Mouse (Mus musculus): Measurements from ENCODE around the gene Shisa8. TPM values are rescaled to one million over a fixed set of nuclear protein-coding genes. Genes with fewer than 3 reads are reported as not detected.

Shisa8 gene
- total and polyA plus RNA-seq, 2 experiments from 2014 or later, result 0.07 to 7.5 TPM

DNA sequence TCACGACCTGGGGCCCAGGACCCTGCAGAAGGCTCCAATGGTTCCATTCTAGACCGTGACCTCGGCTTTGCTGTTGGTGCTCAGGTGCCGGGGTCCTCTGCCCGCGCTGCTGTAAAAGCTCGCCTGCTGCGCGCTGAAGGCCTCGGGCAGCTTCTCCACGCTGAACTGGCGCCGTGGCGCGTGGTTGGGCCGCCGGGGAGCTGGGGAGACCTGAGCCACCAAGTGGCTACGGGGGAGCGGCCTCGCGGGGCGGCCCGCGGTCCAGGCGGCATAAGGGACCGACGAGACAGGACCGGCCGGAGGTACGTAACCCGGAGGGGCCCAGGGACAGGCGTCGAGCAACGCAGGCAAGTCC lies 5.5 kb downstream of the Shisa8 start:
- H3K27ac ChIP-seq (ENCODE audit: low read depth), result no peak overlapping the region
- no peak for TF ChIP-seq EP300 (IDR thresholded peaks at IDR 0.05; ENCODE audit: low read depth)
- TF ChIP-seq CTCF (IDR thresholded peaks at IDR 0.05; ENCODE audit: low read depth), result no peak
- H3K4me3 ChIP-seq (ENCODE audit: low read depth, low read length), result no peak overlapping the region
- H3K9me3 ChIP-seq (replicated peaks; ENCODE audit: control insufficient read depth, low read length), result no peaks in the 10 kb centered on the region
- H3K4me1 ChIP-seq (ENCODE audit: control insufficient read depth, insufficient read depth), result peaks cover 19% of the 10 kb centered on the region; the same call in 1 of the 2 replicates
- H3K4me2 ChIP-seq (ENCODE audit: low read depth, low read length), result peak overlapping the region; percentile 1; the same call in 1 of the 2 replicates
- no peak overlapping the region for H3K9ac ChIP-seq (replicated peaks; ENCODE audit: low read depth, low read length)
- DNase-seq (ENCODE audit: low spot score) (no peak), ATAC-seq (ENCODE audit: insufficient read depth, low read depth) (no peak)
- WGBS, result 17% methylated on average over 34 of the region's 34 CpGs
- peaks cover 31% of the 10 kb centered on the region for H3K36me3 ChIP-seq (replicated peaks; ENCODE audit: control insufficient read depth, insufficient read depth, low read length)
- H3K27me3 ChIP-seq (ENCODE audit: control insufficient read depth, insufficient read depth, low read length), result peaks cover 50% of the 10 kb centered on the region

- peaks cover 44% of the 10 kb centered on the region for H3K27me3 ChIP-seq (ENCODE audit: control insufficient read depth, insufficient read depth, low read length)
- H3K4me3 ChIP-seq (ENCODE audit: low read depth, low read length), result no peak overlapping the region
- H3K9me3 ChIP-seq (replicated peaks; ENCODE audit: control insufficient read depth, low read length), result no peaks in the 10 kb centered on the region
- ATAC-seq (ENCODE audit: insufficient read depth, low read depth) (peak; percentile 90), DNase-seq (ENCODE audit: low spot score) (peak; percentile 85)
- H3K36me3 ChIP-seq (replicated peaks; ENCODE audit: control insufficient read depth, insufficient read depth, low read length), result peaks cover 36% of the 10 kb centered on the region
- 35% methylated on average over 9 of the region's 9 CpGs for WGBS
- H3K4me2 ChIP-seq (ENCODE audit: low read depth, low read length), result no peak overlapping the region
- no peak overlapping the region for H3K9ac ChIP-seq (replicated peaks; ENCODE audit: low read depth, low read length)
- H3K27ac ChIP-seq (ENCODE audit: low read depth), result no peak overlapping the region
- H3K4me1 ChIP-seq (ENCODE audit: control insufficient read depth, insufficient read depth), result peaks cover 15% of the 10 kb centered on the region; the same call in 1 of the 2 replicates
- TF ChIP-seq CTCF (IDR thresholded peaks at IDR 0.05; ENCODE audit: low read depth), result no peak
- TF ChIP-seq EP300 (IDR thresholded peaks at IDR 0.05; ENCODE audit: low read depth), result peak; percentile 28; the same call in 1 of the 2 replicates
Measured at GRCm38 (mm10) chr15:82206365-82207104, 6.1 kb downstream of the Shisa8 start.

- H3K36me3 ChIP-seq (replicated peaks; ENCODE audit: control insufficient read depth, insufficient read depth, low read length), result peaks cover 51% of the 10 kb centered on the region
- 77% methylated on average over 10 of the region's 10 CpGs for WGBS
- no peak overlapping the region for H3K9ac ChIP-seq (replicated peaks; ENCODE audit: low read depth, low read length)
- H3K4me1 ChIP-seq (ENCODE audit: control insufficient read depth, insufficient read depth), result peaks cover 15% of the 10 kb centered on the region; the same call in 1 of the 2 replicates
- H3K9me3 ChIP-seq (replicated peaks; ENCODE audit: control insufficient read depth, low read length), result no peaks in the 10 kb centered on the region
- peaks cover 27% of the 10 kb centered on the region for H3K27me3 ChIP-seq (ENCODE audit: control insufficient read depth, insufficient read depth, low read length)
- no peak overlapping the region for H3K4me2 ChIP-seq (ENCODE audit: low read depth, low read length)
- no peak for ATAC-seq (ENCODE audit: insufficient read depth, low read depth)
- no peak for DNase-seq (ENCODE audit: low spot score)
- H3K4me3 ChIP-seq (ENCODE audit: low read depth, low read length), result no peak overlapping the region
- TF ChIP-seq EP300 (IDR thresholded peaks at IDR 0.05; ENCODE audit: low read depth) (no peak), CTCF (IDR thresholded peaks at IDR 0.05; ENCODE audit: low read depth) (no peak)
- no peak overlapping the region for H3K27ac ChIP-seq (ENCODE audit: low read depth)
Measured at GRCm38 (mm10) chr15:82204680-82205371, 7.8 kb downstream of the Shisa8 start.

- H3K27ac ChIP-seq (ENCODE audit: low read depth), result no peak overlapping the region
- no peak for ATAC-seq (ENCODE audit: insufficient read depth, low read depth)
- 86% methylated on average over 19 of the region's 20 CpGs for WGBS
- peaks cover 20% of the 10 kb centered on the region for H3K27me3 ChIP-seq (ENCODE audit: control insufficient read depth, insufficient read depth, low read length)
- H3K4me1 ChIP-seq (ENCODE audit: control insufficient read depth, insufficient read depth), result peaks cover 15% of the 10 kb centered on the region; the same call in 1 of the 2 replicates
- H3K9ac ChIP-seq (replicated peaks; ENCODE audit: low read depth, low read length), result no peak overlapping the region
- DNase-seq (ENCODE audit: low spot score), result no peak
- TF ChIP-seq CTCF (IDR thresholded peaks at IDR 0.05; ENCODE audit: low read depth) (no peak), EP300 (IDR thresholded peaks at IDR 0.05; ENCODE audit: low read depth) (no peak)
- H3K9me3 ChIP-seq (replicated peaks; ENCODE audit: control insufficient read depth, low read length), result no peaks in the 10 kb centered on the region
- no peak overlapping the region for H3K4me3 ChIP-seq (ENCODE audit: low read depth, low read length)
- peaks cover 62% of the 10 kb centered on the region for H3K36me3 ChIP-seq (replicated peaks; ENCODE audit: control insufficient read depth, insufficient read depth, low read length)
- no peak overlapping the region for H3K4me2 ChIP-seq (ENCODE audit: low read depth, low read length)
Measured at GRCm38 (mm10) chr15:82203611-82204351, 8.8 kb downstream of the Shisa8 start.

- 95% methylated on average over 10 of the region's 10 CpGs for WGBS
- no peak overlapping the region for H3K9ac ChIP-seq (replicated peaks; ENCODE audit: low read depth, low read length)
- no peak overlapping the region for H3K4me3 ChIP-seq (ENCODE audit: low read depth, low read length)
- H3K27ac ChIP-seq (ENCODE audit: low read depth), result no peak overlapping the region
- H3K36me3 ChIP-seq (replicated peaks; ENCODE audit: control insufficient read depth, insufficient read depth, low read length), result peaks cover 69% of the 10 kb centered on the region
- ATAC-seq (ENCODE audit: insufficient read depth, low read depth) (no peak), DNase-seq (ENCODE audit: low spot score) (no peak)
- H3K9me3 ChIP-seq (replicated peaks; ENCODE audit: control insufficient read depth, low read length), result no peaks in the 10 kb centered on the region
- no peak for TF ChIP-seq EP300 (IDR thresholded peaks at IDR 0.05; ENCODE audit: low read depth)
- TF ChIP-seq CTCF (IDR thresholded peaks at IDR 0.05; ENCODE audit: low read depth), result no peak
- no peak overlapping the region for H3K4me2 ChIP-seq (ENCODE audit: low read depth, low read length)
- H3K27me3 ChIP-seq (ENCODE audit: control insufficient read depth, insufficient read depth, low read length), result peaks cover 13% of the 10 kb centered on the region
- peaks cover 15% of the 10 kb centered on the region; the same call in 1 of the 2 replicates for H3K4me1 ChIP-seq (ENCODE audit: control insufficient read depth, insufficient read depth)
Measured at GRCm38 (mm10) chr15:82203090-82203489, 9.5 kb downstream of the Shisa8 start.

Data from heart, postnatal 0 days (tissue).